Mouse (Mus musculus): ENCODE measurements around the gene Nek11. TPM values are rescaled to one million over a fixed set of nuclear protein-coding genes. Genes with fewer than 3 reads are reported as not detected.
A peak's percentile ranks its signal among the peaks of the same experiment; 100 is the strongest.

Nek11 gene
- total RNA-seq (2022) = 1 to 10 TPM in 3 of 4 experiments, under 1 TPM in 1; 0.81 to 2.5 (median 1.8) TPM

DNA sequence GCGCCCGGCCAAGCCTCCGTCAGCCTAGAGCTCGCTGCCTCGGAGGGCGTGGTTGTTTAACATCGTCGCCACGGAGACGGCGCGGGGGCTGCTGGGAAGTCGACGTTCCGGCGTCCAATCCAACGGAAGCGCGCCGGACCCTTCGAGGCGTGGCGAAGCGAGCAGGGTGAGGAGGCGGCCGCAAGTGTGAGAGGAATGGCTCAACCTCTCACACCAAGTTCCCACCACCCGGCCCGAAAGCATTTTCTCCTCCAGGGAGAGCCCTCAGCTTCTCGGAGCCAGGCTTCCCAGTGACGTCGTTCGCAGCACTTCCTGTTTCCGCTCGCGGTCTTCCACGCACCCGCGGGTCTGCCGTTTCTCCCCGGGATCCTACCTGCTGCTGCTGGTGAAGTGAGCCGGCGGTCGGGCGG is at the start of gene Nek11, which contains the start of gene Aste1:
Gene Nek11, minus strand, starts transcription at position 307 of the 410 bp plus-strand sequence.
Gene Aste1, plus strand, starts transcription at position 175 of the 410 bp plus-strand sequence.
- peak; percentile 82 to 86 for DNase-seq (ENCODE audit: low spot score in 2 of 2)

GRCm38 (mm10) chr9:105408549-105408948 is 13.2 kb upstream of the Nek11 start:
- DNase-seq (ENCODE audit: low spot score in 2 of 2) = no peak

DNA sequence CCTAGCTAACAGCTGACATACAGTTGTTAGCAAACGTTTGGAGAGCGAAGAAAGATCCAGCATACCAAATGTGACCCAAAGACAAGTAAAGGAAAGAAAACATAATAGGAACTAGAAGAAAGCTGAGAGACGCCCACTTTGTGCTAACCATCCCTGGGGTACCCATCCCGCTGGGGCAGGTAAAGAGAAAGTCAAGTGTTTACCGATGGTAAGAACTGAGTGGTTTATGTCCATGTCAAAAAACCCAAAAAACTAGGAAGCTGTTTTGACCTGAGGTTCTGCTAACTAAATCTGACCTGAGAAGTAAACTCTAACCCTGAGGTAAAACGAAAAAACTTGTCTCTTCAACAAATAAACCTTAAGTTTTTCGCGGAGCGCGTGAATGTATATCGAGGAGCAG is 604 bp downstream of the Nek11 start:
- no peak for DNase-seq (ENCODE audit: low spot score in 2 of 2)

DNA sequence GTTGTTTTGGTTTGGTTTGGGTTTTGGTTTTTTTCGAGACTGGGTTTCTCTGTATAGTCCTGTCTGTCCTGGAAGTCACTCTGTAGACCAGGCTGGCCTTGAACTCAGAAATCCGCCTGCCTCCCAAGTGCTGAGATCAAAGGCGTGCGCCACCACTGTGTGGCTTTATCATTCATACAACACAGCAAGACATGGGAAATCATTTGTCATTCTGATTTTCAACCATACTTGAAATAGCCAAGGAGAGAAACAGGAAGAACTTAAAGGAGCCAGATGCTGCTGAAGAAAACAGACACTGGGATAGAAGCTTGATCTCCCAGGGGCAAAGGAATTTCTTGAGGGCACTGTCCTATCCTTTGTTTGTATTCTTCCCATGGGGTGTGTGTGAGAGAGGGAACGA is 4.7 kb downstream of the Nek11 start:
- no peak for DNase-seq (ENCODE audit: low spot score in 2 of 2)

DNA sequence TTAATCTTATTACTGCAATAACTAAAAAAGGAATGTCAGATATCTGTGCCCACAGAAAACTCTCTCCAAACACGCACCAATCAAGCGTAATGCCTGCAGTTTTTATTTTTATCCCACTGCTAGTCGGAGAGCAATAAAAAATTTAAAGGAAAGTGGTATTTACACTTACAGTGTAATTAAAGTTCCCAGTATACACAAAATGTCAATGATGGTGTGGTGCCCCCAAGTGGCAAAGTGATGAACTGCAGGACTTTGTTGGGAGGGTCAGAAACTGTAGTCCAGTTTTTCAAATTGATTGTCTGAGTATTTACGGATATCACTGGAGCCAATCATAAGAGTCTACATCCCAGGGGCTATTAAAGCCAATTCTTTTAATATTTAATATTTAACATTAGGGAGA is 6.0 kb downstream of the Nek11 start:
- peak in 1 of 2 experiments; percentile 87 for DNase-seq (ENCODE audit: low spot score in 2 of 2)

- no peak for DNase-seq (ENCODE audit: low spot score in 2 of 2)
Observed at GRCm38 (mm10) chr9:105387403-105387802, 7.9 kb downstream of the Nek11 start.

DNA sequence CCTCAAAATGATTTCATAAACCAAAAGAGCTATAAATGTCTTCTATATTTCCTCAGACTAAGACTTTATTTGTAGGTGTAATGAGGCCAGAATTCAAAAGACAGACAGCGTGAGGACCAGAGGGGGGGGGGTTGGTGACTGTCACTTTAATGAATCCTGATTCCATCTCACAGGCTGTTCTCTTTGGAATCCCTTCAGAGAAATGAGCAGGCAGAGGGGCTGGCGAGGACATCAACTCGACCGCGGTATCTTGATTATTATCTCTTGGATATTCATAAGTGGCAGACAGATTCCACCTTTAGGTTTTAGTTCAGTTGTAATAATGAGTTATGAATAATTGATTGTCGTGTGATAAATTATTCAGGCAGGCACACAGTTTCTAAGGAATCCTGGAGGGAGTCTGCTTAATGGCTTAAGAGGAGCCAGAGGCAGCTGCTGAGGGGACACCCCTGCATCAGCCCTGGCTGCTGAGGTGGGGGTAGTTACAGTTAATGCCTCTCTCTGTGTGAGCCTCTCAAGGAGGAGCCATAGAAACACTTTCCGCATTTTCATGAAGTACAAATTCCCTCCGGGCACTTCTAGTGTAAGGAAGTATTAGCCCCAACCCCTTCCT is 15.7 kb downstream of the Nek11 start:
- no peak for DNase-seq (ENCODE audit: low spot score in 2 of 2)

- DNase-seq (ENCODE audit: low spot score in 2 of 2) = no peak
Observed at GRCm38 (mm10) chr9:105377622-105378021, 17.7 kb downstream of the Nek11 start.

DNA sequence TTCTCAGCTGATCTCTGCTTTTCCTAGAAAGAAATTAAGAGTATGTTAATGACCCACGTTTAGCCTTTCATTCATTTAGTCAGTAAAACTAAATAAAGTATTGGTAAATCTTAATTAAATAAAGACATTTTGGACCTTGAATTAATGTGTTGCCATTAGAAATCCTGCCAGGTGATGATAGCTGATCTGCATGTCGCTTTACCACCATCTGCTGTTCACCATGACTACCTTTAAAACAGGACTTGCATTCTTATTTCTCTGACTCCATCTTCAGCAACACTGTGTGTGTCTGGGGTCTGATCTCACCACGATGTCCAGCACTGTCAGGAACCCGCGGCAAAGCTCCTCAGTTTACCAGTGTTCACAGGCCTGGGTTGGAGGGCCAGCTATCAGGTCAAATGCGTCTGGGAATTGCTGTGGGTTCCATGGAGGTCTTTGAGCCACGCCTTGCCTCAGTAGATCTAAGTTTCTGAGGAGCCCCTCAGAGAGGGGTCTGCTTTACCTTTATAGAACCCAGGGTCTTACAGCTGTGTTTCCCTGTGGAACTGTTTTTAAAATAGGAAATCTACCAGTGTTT is 18.3 kb downstream of the Nek11 start:
- DNase-seq (ENCODE audit: low spot score in 2 of 2) = no peak

DNA sequence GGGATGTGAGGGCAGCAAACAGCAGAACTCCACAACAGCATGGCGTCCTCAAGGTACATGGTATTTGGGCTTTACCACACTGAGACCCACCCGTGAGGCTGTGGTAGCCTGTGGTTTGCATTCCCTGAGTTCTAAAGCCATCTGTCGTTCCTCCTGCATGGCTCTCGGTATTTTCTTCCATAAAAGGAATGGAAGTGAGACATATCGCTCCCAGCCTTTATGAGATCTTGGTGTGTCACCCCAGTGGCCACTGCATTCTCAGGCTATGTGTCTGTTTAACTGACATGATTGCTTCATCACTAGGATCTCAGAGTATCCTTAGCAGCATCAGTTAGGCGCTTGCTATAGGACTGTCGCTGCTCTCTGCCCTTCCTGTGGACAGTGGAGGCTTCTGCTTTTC is 18.9 kb downstream of the Nek11 start:
- no peak for DNase-seq (ENCODE audit: low spot score in 2 of 2)

- DNase-seq (ENCODE audit: low spot score in 2 of 2) = no peak
Observed at GRCm38 (mm10) chr9:105374361-105374760, 21.0 kb downstream of the Nek11 start.

- no peak for DNase-seq (ENCODE audit: low spot score in 2 of 2)
Observed at GRCm38 (mm10) chr9:105368605-105369004, 26.7 kb downstream of the Nek11 start.

DNA sequence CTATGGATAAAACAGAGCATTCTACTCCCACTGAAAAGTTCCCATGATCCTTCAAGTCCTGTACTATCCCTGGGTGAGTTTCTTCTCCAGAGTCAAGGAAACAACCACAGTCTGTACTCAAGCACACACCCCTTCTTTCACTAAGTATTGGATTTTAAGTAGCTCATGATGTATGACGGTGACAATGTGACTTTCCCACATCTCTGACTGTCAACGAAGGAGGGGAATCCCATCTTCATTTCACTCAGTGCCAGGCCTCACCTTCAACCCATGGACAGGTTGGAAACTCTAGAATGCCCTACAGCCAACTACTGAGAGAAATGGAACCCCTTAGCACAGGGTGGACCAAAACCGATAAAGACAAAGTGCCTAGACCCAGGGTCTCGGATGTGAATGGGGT is 29.1 kb downstream of the Nek11 start:
- no peak for DNase-seq (ENCODE audit: low spot score in 2 of 2)

DNA sequence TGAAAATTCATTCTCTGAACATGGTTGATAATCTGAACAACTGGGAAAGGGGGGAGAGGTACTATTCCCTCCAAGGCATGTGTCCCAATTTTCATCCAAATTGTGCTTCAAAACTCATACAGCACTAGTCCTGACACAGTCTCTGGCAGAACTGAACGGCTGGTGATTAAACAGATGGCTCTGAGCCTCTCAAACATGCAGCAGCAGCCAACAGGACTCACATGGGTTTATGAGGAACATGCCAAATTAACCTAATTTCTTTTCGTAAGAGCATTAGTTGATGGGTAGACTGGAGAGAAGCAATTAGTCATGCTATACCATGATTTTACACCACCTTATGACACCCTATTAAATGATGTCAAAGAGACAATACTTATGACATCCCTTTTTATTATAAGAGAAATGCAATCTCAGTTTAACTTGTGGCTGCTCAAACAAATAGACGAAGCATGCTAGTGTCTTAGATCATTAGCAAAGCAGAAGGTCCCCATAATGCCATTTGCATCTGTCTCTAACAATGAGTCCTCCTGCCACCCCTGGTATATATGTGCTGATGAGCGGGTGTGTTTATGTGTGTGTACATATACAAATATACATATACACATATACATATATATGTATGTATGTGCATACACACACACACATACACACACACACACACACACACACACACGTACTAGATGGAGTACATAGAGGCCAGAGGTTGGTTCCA is 31.6 kb downstream of the Nek11 start:
- no peak for DNase-seq (ENCODE audit: low spot score in 2 of 2)

DNA sequence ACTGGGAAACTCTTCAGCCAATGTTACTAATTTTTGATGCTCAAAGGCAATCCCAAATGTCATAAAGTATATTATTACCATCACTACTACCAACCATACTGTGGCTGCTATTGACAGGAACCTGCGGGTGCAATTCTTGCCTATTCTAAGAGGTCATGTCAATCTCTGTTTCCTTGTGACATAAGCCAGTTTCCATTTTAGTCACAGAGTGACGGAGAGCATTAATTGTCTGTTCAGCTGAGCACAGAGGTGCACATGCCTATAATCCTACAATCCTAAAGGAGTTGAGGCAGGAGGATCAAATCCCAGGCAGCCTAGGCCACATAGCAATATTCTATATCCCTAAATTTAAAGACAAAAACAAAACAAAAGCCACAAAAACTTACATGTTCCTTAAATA is 33.1 kb downstream of the Nek11 start:
- no peak for DNase-seq (ENCODE audit: low spot score in 2 of 2)

DNA sequence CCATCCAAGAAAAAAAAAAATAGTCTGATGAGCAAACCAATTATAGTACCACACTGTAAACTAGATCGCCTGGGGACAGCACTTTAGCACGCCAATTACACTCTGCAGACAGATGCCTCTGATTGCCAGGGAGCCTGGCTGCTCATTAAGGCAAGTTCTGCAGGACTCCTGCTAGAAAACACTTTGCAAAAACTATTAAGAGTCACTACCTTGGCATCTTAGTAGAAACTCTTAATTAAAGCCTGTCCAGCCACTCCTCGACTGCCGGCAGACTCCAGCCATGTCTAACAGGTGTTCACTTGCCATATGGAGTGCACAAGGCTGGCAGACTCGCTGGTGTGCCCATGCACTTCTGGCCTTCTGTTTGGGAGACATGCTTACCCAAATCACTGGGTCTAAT is 46.3 kb downstream of the Nek11 start:
- DNase-seq (ENCODE audit: low spot score in 2 of 2) = peak in 1 of 2 experiments; percentile 11

DNA sequence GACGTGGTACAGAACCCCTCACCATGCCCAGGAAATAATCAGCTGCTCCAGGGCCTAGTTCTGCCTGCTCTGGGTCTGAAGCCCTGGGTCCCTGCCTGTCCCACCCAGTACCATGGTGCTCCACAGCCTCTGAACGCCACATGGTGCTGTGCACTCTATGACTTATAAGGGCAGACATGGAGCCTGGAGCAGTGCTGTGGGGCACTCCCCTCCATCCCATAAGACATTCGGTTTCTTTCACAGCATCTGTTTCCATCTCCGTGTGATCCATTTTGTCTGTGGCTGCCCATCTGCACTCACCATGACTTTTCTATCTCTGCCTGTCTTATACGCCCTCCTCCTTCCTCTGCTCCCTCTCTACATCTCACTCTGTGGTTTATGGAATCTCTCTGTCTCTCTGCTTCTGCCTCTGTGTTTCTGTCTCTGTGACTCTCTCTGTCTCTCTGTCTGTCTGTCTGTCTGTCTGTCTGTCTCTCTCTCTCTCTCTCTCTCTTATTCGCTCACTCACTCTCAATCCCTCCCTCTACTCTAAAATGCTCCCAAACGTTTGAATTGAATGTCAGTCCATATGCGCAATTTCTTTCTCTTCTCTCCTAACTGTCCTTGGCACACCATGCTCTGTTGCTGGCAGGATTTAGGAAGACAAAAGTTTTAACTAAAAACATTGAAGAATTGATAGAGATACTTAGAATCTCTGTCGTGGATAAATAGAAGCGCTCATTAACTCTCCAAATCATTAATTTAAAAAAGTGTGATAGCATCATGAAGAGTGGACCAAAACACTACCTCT is 46.9 kb downstream of the Nek11 start:
- DNase-seq (ENCODE audit: low spot score in 2 of 2) = no peak

GRCm38 (mm10) chr9:105342994-105343656 is 52.2 kb downstream of the Nek11 start:
- DNase-seq (ENCODE audit: low spot score in 2 of 2) = no peak

DNA sequence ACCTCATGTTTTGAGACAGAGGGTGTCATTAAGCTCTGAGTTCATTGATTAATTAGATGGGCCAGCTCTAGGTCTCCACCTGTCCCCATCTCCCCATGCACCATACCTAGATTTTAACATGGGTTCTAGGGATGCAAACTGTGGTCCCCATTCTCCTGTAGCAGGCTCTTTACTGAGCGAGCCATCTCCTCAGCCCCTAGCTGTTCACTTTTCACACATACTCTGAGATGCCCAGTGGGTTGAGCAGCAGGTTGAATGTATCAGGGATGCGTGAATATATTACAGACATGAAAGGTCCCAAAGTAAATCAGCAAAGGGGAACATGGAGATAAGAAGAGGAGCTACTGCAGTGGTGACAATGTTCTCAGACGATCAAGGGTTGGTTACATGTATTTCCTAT is 52.8 kb downstream of the Nek11 start:
- DNase-seq (ENCODE audit: low spot score in 2 of 2) = no peak

DNA sequence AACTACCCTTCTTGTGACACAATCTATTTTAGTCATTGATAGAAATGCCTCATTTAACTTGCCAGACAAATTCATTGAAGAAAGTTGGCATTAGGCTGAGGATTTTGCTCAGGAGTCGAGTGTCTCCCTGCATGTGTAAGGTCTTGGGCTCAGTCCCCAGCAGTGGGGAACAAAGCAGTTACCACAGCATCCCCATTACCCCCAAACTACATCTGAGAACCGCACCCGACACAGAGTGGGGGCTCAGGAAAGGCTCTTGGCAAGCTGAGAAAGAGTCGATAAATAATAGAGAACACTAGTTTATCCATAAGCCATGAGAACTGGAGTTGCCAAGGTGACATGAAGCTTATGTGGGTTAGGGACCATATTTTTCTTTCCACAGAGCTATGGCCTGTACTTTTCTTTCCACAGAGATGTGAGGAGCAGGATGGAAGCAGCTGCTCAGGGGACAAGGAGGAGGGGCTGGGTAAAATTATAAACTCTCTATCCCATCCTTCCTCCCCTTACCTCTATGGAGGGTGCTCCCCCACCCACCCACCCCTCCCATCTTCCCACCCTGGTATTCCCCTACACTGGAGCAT is 62.8 kb downstream of the Nek11 start:
- no peak for DNase-seq (ENCODE audit: low spot score in 2 of 2)

GRCm38 (mm10) chr9:105321856-105322255 is 73.5 kb downstream of the Nek11 start:
- no peak for DNase-seq (ENCODE audit: low spot score in 2 of 2)
